ENCODE assay signal across 25 mouse cellular contexts in genomic region chr15:93920996-93921395, GRCm38 (mm10).
DNase-seq lines count a peak whose midpoint lies in the region; ATAC-seq lines count a peak whose summit lies in the region.
"Had no signal": no experiment of that assay in that cellular context is flagged by ENCODE, and none has a peak within 500 bp of the region (broad histone marks: within the 10 kb centered on the region; RNA-seq: fewer than 3 reads in every experiment).

No protein-coding gene starts in this region.

- H3K27ac ChIP-seq in kidney, embryonic 15.5 days: peak overlapping the region; percentile 74
- peak overlapping the region; percentile 72 for H3K27ac ChIP-seq in intestine, embryonic 15.5 days
- no peak overlapping the region for H3K27ac ChIP-seq in forebrain, embryonic 11.5 days (ENCODE audit: low read depth, low read length)
- H3K27ac ChIP-seq: forebrain, embryonic 15.5 days; liver, embryonic 13.5 days had no signal

- H3K27me3 ChIP-seq in kidney, embryonic 15.5 days: no peaks in the 10 kb centered on the region
- H3K27me3 ChIP-seq in intestine, embryonic 15.5 days (replicated peaks): no peaks in the 10 kb centered on the region
- no peaks in the 10 kb centered on the region for H3K27me3 ChIP-seq in forebrain, embryonic 11.5 days (ENCODE audit: control insufficient read depth, insufficient read depth, low read length)
- H3K27me3 ChIP-seq: forebrain, embryonic 15.5 days; liver, embryonic 13.5 days; Patski had no signal

- no peak for ATAC-seq in kidney, embryonic 15.5 days (replicated peaks; ENCODE audit: low FRiP score)
- ATAC-seq in intestine, embryonic 15.5 days: no peak
- no peak for ATAC-seq in forebrain, embryonic 11.5 days (replicated peaks; ENCODE audit: low FRiP score)
- ATAC-seq: CD4-positive, CD25-positive, alpha-beta regulatory T cell, adult 4 months; forebrain, embryonic 15.5 days; hindbrain, embryonic 16.5 days; midbrain, embryonic 16.5 days had no signal

- no peaks in the 10 kb centered on the region for H3K36me3 ChIP-seq in kidney, embryonic 15.5 days
- no peaks in the 10 kb centered on the region for H3K36me3 ChIP-seq in intestine, embryonic 15.5 days
- H3K36me3 ChIP-seq in forebrain, embryonic 11.5 days (ENCODE audit: control insufficient read depth, insufficient read depth, low read length): no peaks in the 10 kb centered on the region
- H3K36me3 ChIP-seq: forebrain, embryonic 15.5 days; liver, embryonic 13.5 days had no signal

- DNase-seq in frontal cortex, adult 2 months (ENCODE audit: extremely low spot score in 1 of 2, low spot score in 1 of 2): peak; percentile 25 to 44
- DNase-seq in frontal cortex, postnatal 14 days (ENCODE audit: low spot score in 2 of 2): no peak
- no peak for DNase-seq in kidney, adult 11 months
- DNase-seq in brain, adult 2 months (ENCODE audit: low read depth, low spot score): peak; percentile 56
- no peak for DNase-seq in forebrain, embryonic 11.5 days (ENCODE audit: low spot score)
- DNase-seq in embryo, embryonic 11 days: no peak
- DNase-seq: adrenal gland, postnatal 10 days; cerebellum, adult 11 months; cerebellum, postnatal 10 days; gastrocnemius, postnatal 25 days; heart, postnatal 36 days; kidney, adult 9 months; layer of hippocampus, postnatal 36 days; liver, embryonic 13.5 days; lung, postnatal 36 days; thymus, postnatal 14 days had no signal

- no peaks in the 10 kb centered on the region for H3K9me3 ChIP-seq in kidney, embryonic 15.5 days (replicated peaks)
- no peaks in the 10 kb centered on the region for H3K9me3 ChIP-seq in intestine, embryonic 15.5 days
- no peaks in the 10 kb centered on the region for H3K9me3 ChIP-seq in forebrain, embryonic 11.5 days (ENCODE audit: control insufficient read depth, low read length)
- H3K9me3 ChIP-seq: forebrain, embryonic 15.5 days; liver, embryonic 13.5 days had no signal

- 82% methylated on average over 5 of the region's 5 CpGs for WGBS in kidney, embryonic 15.5 days
- WGBS in intestine, embryonic 15.5 days: 77% methylated on average over 5 of the region's 5 CpGs
- WGBS in forebrain, embryonic 11.5 days: 88% methylated on average over 5 of the region's 5 CpGs

- peaks cover 31% of the 10 kb centered on the region for H3K4me1 ChIP-seq in kidney, embryonic 15.5 days
- 0 out of 2 replicates have a peak, but pooled peaks cover 8% of the 10 kb centered on the region for H3K4me1 ChIP-seq in intestine, embryonic 15.5 days (replicated peaks)
- 0 out of 2 replicates have a peak, but pooled peaks cover 2% of the 10 kb centered on the region for H3K4me1 ChIP-seq in forebrain, embryonic 11.5 days (replicated peaks; ENCODE audit: control insufficient read depth, insufficient read depth, low read length)
- H3K4me1 ChIP-seq: forebrain, embryonic 15.5 days; liver, embryonic 13.5 days had no signal

- no peak overlapping the region for H3K4me2 ChIP-seq in kidney, embryonic 15.5 days
- H3K4me2 ChIP-seq in intestine, embryonic 15.5 days (replicated peaks): no peak overlapping the region
- no peak overlapping the region for H3K4me2 ChIP-seq in forebrain, embryonic 11.5 days (ENCODE audit: low read depth, low read length, severe bottlenecking)
- H3K4me2 ChIP-seq: forebrain, embryonic 15.5 days; liver, embryonic 13.5 days; lung, embryonic 14.5 days had no signal

- no peak overlapping the region for H3K4me3 ChIP-seq in kidney, embryonic 15.5 days (replicated peaks)
- no peak overlapping the region for H3K4me3 ChIP-seq in intestine, embryonic 15.5 days (replicated peaks)
- H3K4me3 ChIP-seq in forebrain, embryonic 11.5 days (ENCODE audit: low read depth, low read length): no peak overlapping the region
- H3K4me3 ChIP-seq: erythroblast, embryonic 14.5 days; forebrain, embryonic 15.5 days; liver, embryonic 13.5 days had no signal

- no peak overlapping the region for H3K9ac ChIP-seq in kidney, embryonic 15.5 days
- H3K9ac ChIP-seq in intestine, embryonic 15.5 days: no peak overlapping the region
- H3K9ac ChIP-seq in forebrain, embryonic 11.5 days (ENCODE audit: low read length): no peak overlapping the region
- H3K9ac ChIP-seq: forebrain, embryonic 15.5 days; liver, embryonic 13.5 days; lung, embryonic 14.5 days had no signal

Comparison
In these comparisons a context has a peak if more than half of its experiments do, and no peak if none do; other contexts are left out.
1. DNase-seq: peak in frontal cortex, adult 2 months (2 of 2) and brain, adult 2 months (single experiment); none in frontal cortex, postnatal 14 days (0 of 2), kidney, adult 11 months (single experiment), forebrain, embryonic 11.5 days (single experiment) and embryo, embryonic 11 days (single experiment).